Mouse (Mus musculus) embryo, embryonic 11.5 days (tissue): ENCODE measurements around the gene Spint1.

Experiments used
- DNase-seq: peaks from one replicate; pipeline ENCODE4 v3.0.0-alpha.2; 2012; ENCODE audit warnings: low read depth, low spot score

The Spint1 gene

GRCm38 (mm10) chr2:119242548-119242947 is 5.4 kb downstream of the Spint1 start:
- no peak for DNase-seq

GRCm38 (mm10) chr2:119245246-119245645 is 8.1 kb downstream of the Spint1 start:
- DNase-seq = no peak

- no peak for DNase-seq
Measured at GRCm38 (mm10) chr2:119247904-119248303, 10.7 kb downstream of the Spint1 start.

- DNase-seq = no peak
Measured at GRCm38 (mm10) chr2:119249592-119250061, 12.5 kb downstream of the Spint1 start.

GRCm38 (mm10) chr2:119250377-119250776 is 13.2 kb downstream of the Spint1 start:
- DNase-seq = no peak

- peak; percentile 74 for DNase-seq
Measured at GRCm38 (mm10) chr2:119250826-119251478, 13.8 kb downstream of the Spint1 start.

GRCm38 (mm10) chr2:119254976-119255375 is 17.8 kb downstream of the Spint1 start:
- DNase-seq = no peak

- DNase-seq = no peak
Measured at GRCm38 (mm10) chr2:119260518-119260917, 23.4 kb downstream of the Spint1 start.

- no peak for DNase-seq
Measured at GRCm38 (mm10) chr2:119261326-119261725, 24.2 kb downstream of the Spint1 start.

- DNase-seq = no peak
Measured at GRCm38 (mm10) chr2:119262978-119263377, 25.8 kb downstream of the Spint1 start.

GRCm38 (mm10) chr2:119263813-119264212 is 26.7 kb downstream of the Spint1 start:
- no peak for DNase-seq

- no peak for DNase-seq
Measured at GRCm38 (mm10) chr2:119270286-119270642, 33.1 kb downstream of the Spint1 start.

- peak; percentile 40 for DNase-seq
Measured at GRCm38 (mm10) chr2:119270643-119271331, 33.6 kb downstream of the Spint1 start, which contains the start of gene Rhov. Gene Rhov (minus strand): TSS chr2:119271272.

GRCm38 (mm10) chr2:119274126-119274525 is 37.0 kb downstream of the Spint1 start:
- no peak for DNase-seq

GRCm38 (mm10) chr2:119276926-119277325 is 39.8 kb downstream of the Spint1 start:
- DNase-seq = no peak

GRCm38 (mm10) chr2:119277810-119278209 is 40.6 kb downstream of the Spint1 start:
- DNase-seq = no peak

GRCm38 (mm10) chr2:119281899-119282565 is 44.9 kb downstream of the Spint1 start:
- no peak for DNase-seq

- DNase-seq = no peak
Measured at GRCm38 (mm10) chr2:119287372-119287771, 50.2 kb downstream of the Spint1 start.

GRCm38 (mm10) chr2:119288270-119288882 is 51.2 kb downstream of the Spint1 start, which contains the start of gene Vps18:
Gene Vps18 (plus strand): TSS chr2:119288740.
- peak; percentile 97 for DNase-seq

GRCm38 (mm10) chr2:119289014-119289416 is 51.9 kb downstream of the Spint1 start:
- DNase-seq = no peak

- no peak for DNase-seq
Measured at GRCm38 (mm10) chr2:119292281-119292680, 55.1 kb downstream of the Spint1 start.

- DNase-seq = no peak
Measured at GRCm38 (mm10) chr2:119292852-119293251, 55.7 kb downstream of the Spint1 start.
